Mouse (Mus musculus) ES-Bruce4 (cell line): ENCODE measurements around the gene Farsb.

Source experiments
- CTCF ChIP-seq: IDR thresholded peaks from one replicate; pipeline ENCODE4 v1.8.1; 2011; ENCODE audit warnings: low read depth, low read length
- EP300 ChIP-seq: IDR thresholded peaks from 2 replicates; pipeline ENCODE4 v1.6.1; 2011; ENCODE audit warnings: low read depth, low read length; ENCODE audit not compliant: insufficient read depth
- POLR2A ChIP-seq: IDR thresholded peaks from one replicate; pipeline ENCODE4 v1.8.1; 2011; ENCODE audit warnings: low read length; ENCODE audit not compliant: insufficient read depth

- peak; percentile 100 for TF ChIP-seq CTCF
- TF ChIP-seq POLR2A: no peak
- no peak for TF ChIP-seq EP300
Measured at GRCm38 (mm10) chr1:78525189-78525886, 36.6 kb upstream of the Farsb start.
